Mouse (Mus musculus) erythroblast, embryonic 14.5 days (primary cell): ENCODE measurements around the gene Dpp6. TPM values are rescaled to one million over a fixed set of nuclear protein-coding genes. Genes with fewer than 3 reads are reported as not detected.

Source experiments
- H3K27me3 ChIP-seq: 2 replicates; pipeline ENCODE4 v1.6.1; 2012; ENCODE audit warnings: inconsistent platforms; ENCODE audit not compliant: control insufficient read depth
- H3K36me3 ChIP-seq: 2 replicates; pipeline ENCODE4 v1.6.1; 2012; ENCODE audit warnings: mild to moderate bottlenecking, inconsistent platforms; ENCODE audit not compliant: control insufficient read depth
- H3K4me1 ChIP-seq: 2 replicates; pipeline ENCODE4 v1.6.1; 2012; ENCODE audit warnings: inconsistent platforms; ENCODE audit not compliant: control insufficient read depth
- H3K4me3 ChIP-seq: replicated peaks from 2 replicates; pipeline ENCODE3; 2012; ENCODE audit warnings: moderate library complexity, mild to moderate bottlenecking, inconsistent platforms
- H3K9me3 ChIP-seq: 2 replicates; pipeline ENCODE4 v1.6.1; 2012; ENCODE audit warnings: low read length, inconsistent platforms, mixed read lengths; ENCODE audit not compliant: control insufficient read depth
- GATA1 ChIP-seq: IDR thresholded peaks from 2 replicates; pipeline ENCODE4 v1.6.1; 2012; ENCODE audit warnings: low read length, inconsistent platforms, mixed read lengths
- TAL1 ChIP-seq: IDR thresholded peaks from 3 replicates; pipeline ENCODE4 v1.6.1; 2012; ENCODE audit warnings: low read length, inconsistent platforms, mixed read lengths
- polyA plus RNA-seq: library from polyadenylated mRNA; stranded (reverse); fragments of >175 nt; gene quantifications from 2 replicates; pipeline ENCODE4 v1.2.3, GENCODE M21; 2012

The Dpp6 gene
- polyA plus RNA-seq, 1 experiment = 0.05 TPM

- Histone ChIP-seq H3K9me3 (peaks cover 7% of the 10 kb centered on the region), H3K4me3 (no peak overlapping the region), H3K4me1 (no peaks in the 10 kb centered on the region), H3K36me3 (no peaks in the 10 kb centered on the region), H3K27me3 (no peaks in the 10 kb centered on the region)
- TF ChIP-seq TAL1 (no peak), GATA1 (no peak)
These were observed 115.6 kb downstream of the Dpp6 start for GRCm38 (mm10) chr5:26932413-26933122.

- no peak for TF ChIP-seq TAL1
- TF ChIP-seq GATA1 = no peak
- Histone ChIP-seq H3K4me3 (no peak overlapping the region), H3K36me3 (no peaks in the 10 kb centered on the region), H3K4me1 (no peaks in the 10 kb centered on the region), H3K27me3 (no peaks in the 10 kb centered on the region), H3K9me3 (peaks cover 4% of the 10 kb centered on the region)
These were observed 117.9 kb downstream of the Dpp6 start for GRCm38 (mm10) chr5:26934911-26935310.

GRCm38 (mm10) chr5:26941471-26941870, 124.5 kb downstream of the Dpp6 start:
- no peaks in the 10 kb centered on the region for H3K36me3 ChIP-seq
- no peak overlapping the region for H3K4me3 ChIP-seq
- no peaks in the 10 kb centered on the region for H3K27me3 ChIP-seq
- H3K9me3 ChIP-seq = peaks cover 3% of the 10 kb centered on the region
- H3K4me1 ChIP-seq = no peaks in the 10 kb centered on the region
- TF ChIP-seq GATA1 (no peak), TAL1 (no peak)

GRCm38 (mm10) chr5:26945169-26945920, 128.3 kb downstream of the Dpp6 start:
- TF ChIP-seq GATA1 (no peak), TAL1 (no peak)
- Histone ChIP-seq H3K27me3 (no peaks in the 10 kb centered on the region), H3K9me3 (peaks cover 3% of the 10 kb centered on the region), H3K4me3 (no peak overlapping the region), H3K4me1 (no peaks in the 10 kb centered on the region), H3K36me3 (no peaks in the 10 kb centered on the region)

GRCm38 (mm10) chr5:26969941-26970590, 153.1 kb downstream of the Dpp6 start:
- no peaks in the 10 kb centered on the region for H3K27me3 ChIP-seq
- no peaks in the 10 kb centered on the region for H3K4me1 ChIP-seq
- TF ChIP-seq TAL1 = no peak
- no peak for TF ChIP-seq GATA1

GRCm38 (mm10) chr5:26973166-26973565, 156.2 kb downstream of the Dpp6 start:
- TF ChIP-seq TAL1 = no peak
- TF ChIP-seq GATA1 = no peak
- Histone ChIP-seq H3K27me3 (no peaks in the 10 kb centered on the region), H3K4me1 (no peaks in the 10 kb centered on the region), H3K9me3 (no peaks in the 10 kb centered on the region), H3K36me3 (no peaks in the 10 kb centered on the region), H3K4me3 (no peak overlapping the region)

More at GRCm38 (mm10) chr5:26969941-26970590, 153.1 kb downstream of the Dpp6 start:
- H3K36me3 ChIP-seq = no peaks in the 10 kb centered on the region
- no peak overlapping the region for H3K4me3 ChIP-seq
- H3K9me3 ChIP-seq = 0 out of 2 replicates have a peak, but pooled peaks cover 2% of the 10 kb centered on the region

- H3K9me3 ChIP-seq = no peaks in the 10 kb centered on the region
- no peaks in the 10 kb centered on the region for H3K4me1 ChIP-seq
- H3K4me3 ChIP-seq = no peak overlapping the region
- TF ChIP-seq GATA1 = no peak
- TF ChIP-seq TAL1 = no peak
- H3K27me3 ChIP-seq = no peaks in the 10 kb centered on the region
- H3K36me3 ChIP-seq = no peaks in the 10 kb centered on the region
These were observed 162.3 kb downstream of the Dpp6 start for GRCm38 (mm10) chr5:26979348-26979747.

GRCm38 (mm10) chr5:26979755-26980154, 162.8 kb downstream of the Dpp6 start:
- Histone ChIP-seq H3K27me3 (no peaks in the 10 kb centered on the region), H3K4me3 (no peak overlapping the region), H3K4me1 (no peaks in the 10 kb centered on the region), H3K9me3 (no peaks in the 10 kb centered on the region), H3K36me3 (no peaks in the 10 kb centered on the region)
- TF ChIP-seq GATA1 = no peak
- no peak for TF ChIP-seq TAL1

GRCm38 (mm10) chr5:26985114-26985513, 168.1 kb downstream of the Dpp6 start:
- Histone ChIP-seq H3K4me1 (no peaks in the 10 kb centered on the region), H3K4me3 (no peak overlapping the region), H3K36me3 (no peaks in the 10 kb centered on the region), H3K9me3 (no peaks in the 10 kb centered on the region), H3K27me3 (no peaks in the 10 kb centered on the region)
- TF ChIP-seq TAL1 = no peak
- no peak for TF ChIP-seq GATA1
